Mouse (Mus musculus) heart, embryonic 12.5 days (tissue): Measurements from ENCODE around the gene Artn. TPM values are rescaled to one million over a fixed set of nuclear protein-coding genes. Genes with fewer than 3 reads are reported as not detected.

Experiments used
- polyA plus RNA-seq: library from polyadenylated mRNA; unstranded; fragments of >200 nt; fragmentation: Nextera tagmentation; extraction: Ambion mirVana; gene quantifications from 2 replicates; pipeline ENCODE4 v1.2.1, GENCODE M21; 2016

Artn gene
- polyA plus RNA-seq, 1 experiment from 2014 or later = 0.70 TPM

Other genes starting within 250 kb of the Artn start
- gene Dmap1, start 247.5 kb downstream of the Artn start, polyA plus RNA-seq = 44.0 and 47.2 TPM in 2 replicates
- gene Gm12845, start 205.4 kb downstream of the Artn start, polyA plus RNA-seq = not detected in 2 replicates
- gene Klf17, start 164.1 kb downstream of the Artn start, polyA plus RNA-seq = not detected in 2 replicates
- 10.3 and 10.8 TPM in 2 replicates for gene Slc6a9, start 95.3 kb downstream of the Artn start, polyA plus RNA-seq
- 0.74 and 0.91 TPM in 2 replicates for gene Ccdc24, start 57.2 kb downstream of the Artn start, polyA plus RNA-seq
- 18.3 and 19.4 TPM in 2 replicates for gene B4galt2, start 46.3 kb downstream of the Artn start, polyA plus RNA-seq
- 183 and 196 TPM in 2 replicates for gene Atp6v0b, start 42.4 kb downstream of the Artn start, polyA plus RNA-seq
- 12.4 and 12.9 TPM in 2 replicates for gene Dph2, start 37.7 kb downstream of the Artn start, polyA plus RNA-seq
- gene Ipo13, start 14.8 kb downstream of the Artn start, polyA plus RNA-seq = 43.0 and 44.7 TPM in 2 replicates
- gene St3gal3, start 205.2 kb upstream of the Artn start, polyA plus RNA-seq = 7.4 and 8.8 TPM in 2 replicates